ENCODE assay signal across 22 mouse cellular contexts in the genomic region with DNA sequence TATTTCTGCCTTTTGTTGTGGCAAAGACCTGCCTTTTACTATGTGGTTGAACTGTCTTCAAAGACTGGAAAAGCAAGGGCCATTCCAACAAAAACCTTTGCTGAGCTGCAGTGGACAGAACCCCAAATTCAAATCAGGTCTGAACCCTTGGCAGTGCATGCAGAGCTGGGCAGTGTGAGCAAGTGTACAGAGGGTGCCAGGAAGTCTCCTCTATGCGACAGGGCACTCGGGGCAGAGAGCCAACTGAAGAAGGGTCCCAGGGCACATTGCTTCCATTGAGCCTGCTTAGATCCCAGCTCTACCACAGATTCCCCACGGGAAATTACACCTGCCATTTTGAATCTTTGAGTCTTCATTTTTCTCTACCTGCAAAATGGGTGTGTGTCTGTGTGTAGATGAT.
A peak's percentile ranks its signal among the peaks of the same experiment; 100 is the strongest.
DNase-seq lines count a peak whose midpoint lies in the region; ATAC-seq lines count a peak whose summit lies in the region.
"Had no signal": no experiment of that assay in that cellular context is flagged by ENCODE, and none has a peak within 500 bp of the region (broad histone marks: within the 10 kb centered on the region; RNA-seq: fewer than 3 reads in every experiment).

No protein-coding gene starts in this region.

- H3K4me1 ChIP-seq in hindbrain, embryonic 16.5 days (ENCODE audit: control insufficient read depth, insufficient read depth, low read depth, low read length): peaks cover 3% of the 10 kb centered on the region; the same call in 1 of the 2 replicates
- H3K4me1 ChIP-seq in hindbrain, embryonic 12.5 days: peaks cover 13% of the 10 kb centered on the region
- peaks cover 56% of the 10 kb centered on the region for H3K4me1 ChIP-seq in limb, embryonic 10.5 days
- H3K4me1 ChIP-seq: liver, embryonic 12.5 days had no signal

- H3K4me2 ChIP-seq in hindbrain, embryonic 16.5 days (ENCODE audit: low read length): no peak overlapping the region
- no peak overlapping the region for H3K4me2 ChIP-seq in hindbrain, embryonic 12.5 days (replicated peaks)
- H3K4me2 ChIP-seq: embryonic facial prominence, embryonic 12.5 days; heart, embryonic 12.5 days; liver, embryonic 12.5 days; midbrain, embryonic 13.5 days had no signal

- intact Hi-C loops in left cerebral cortex, postnatal 4 days (cut with DNase I): no loop called here

- peak; percentile 9 for DNase-seq in cerebellum, adult 9-11 months
- DNase-seq in cerebellum, adult 9-10 months: no peak
- peak; percentile 55 for DNase-seq in left cerebral cortex, postnatal 4 days
- no peak for DNase-seq in left cerebral cortex, adult 18-20 months (ENCODE audit: low spot score in 2 of 2)
- no peak for DNase-seq in limb, embryonic 10.5 days (ENCODE audit: low spot score)
- DNase-seq: adrenal gland, adult 8-10 months; heart, adult 2 months; heart, postnatal 4 days; kidney, adult 9 months; kidney, postnatal 10 days; liver, postnatal 0 days; lung, postnatal 36 days; thymus, postnatal 4 days had no signal

- H3K4me3 ChIP-seq in hindbrain, embryonic 16.5 days (ENCODE audit: low read length): no peak overlapping the region
- H3K4me3 ChIP-seq in hindbrain, embryonic 12.5 days: no peak overlapping the region
- no peak overlapping the region for H3K4me3 ChIP-seq in limb, embryonic 10.5 days
- H3K4me3 ChIP-seq: embryonic facial prominence, embryonic 12.5 days; heart, adult 2 months; heart, embryonic 12.5 days; liver, embryonic 12.5 days; midbrain, embryonic 13.5 days had no signal

- ATAC-seq in hindbrain, embryonic 16.5 days: peak; percentile 79
- ATAC-seq in hindbrain, embryonic 12.5 days (ENCODE audit: low FRiP score): no peak
- ATAC-seq: forebrain, embryonic 14.5 days; intestine, postnatal 0 days; liver, embryonic 12.5 days; liver, postnatal 0 days; midbrain, embryonic 13.5 days had no signal

- H3K36me3 ChIP-seq in hindbrain, embryonic 16.5 days (ENCODE audit: control insufficient read depth, insufficient read depth, low read length): no peaks in the 10 kb centered on the region
- no peaks in the 10 kb centered on the region for H3K36me3 ChIP-seq in hindbrain, embryonic 12.5 days
- H3K36me3 ChIP-seq in limb, embryonic 10.5 days: no peaks in the 10 kb centered on the region
- H3K36me3 ChIP-seq: embryonic facial prominence, embryonic 12.5 days; G1E; heart, embryonic 12.5 days; liver, embryonic 12.5 days; midbrain, embryonic 13.5 days had no signal

- 70% methylated on average over 3 of the region's 3 CpGs for WGBS in hindbrain, embryonic 16.5 days
- WGBS in hindbrain, embryonic 12.5 days: 83% methylated on average over 3 of the region's 3 CpGs
- WGBS in limb, embryonic 10.5 days: 93% methylated on average over 3 of the region's 3 CpGs

- H3K9ac ChIP-seq in hindbrain, embryonic 16.5 days (ENCODE audit: low read depth, low read length): no peak overlapping the region
- no peak overlapping the region for H3K9ac ChIP-seq in hindbrain, embryonic 12.5 days
- H3K9ac ChIP-seq: embryonic facial prominence, embryonic 12.5 days; heart, embryonic 12.5 days; liver, embryonic 12.5 days; liver, postnatal 0 days; midbrain, embryonic 13.5 days had no signal

- no peaks in the 10 kb centered on the region for H3K9me3 ChIP-seq in hindbrain, embryonic 16.5 days (ENCODE audit: control insufficient read depth, low read length)
- no peaks in the 10 kb centered on the region for H3K9me3 ChIP-seq in hindbrain, embryonic 12.5 days (replicated peaks)
- H3K9me3 ChIP-seq in limb, embryonic 10.5 days (replicated peaks): no peaks in the 10 kb centered on the region
- H3K9me3 ChIP-seq: embryonic facial prominence, embryonic 12.5 days; G1E; heart, embryonic 12.5 days; liver, embryonic 12.5 days; midbrain, embryonic 13.5 days had no signal

- H3K27me3 ChIP-seq in hindbrain, embryonic 16.5 days (replicated peaks; ENCODE audit: control insufficient read depth, insufficient read depth, low read length): no peaks in the 10 kb centered on the region
- H3K27me3 ChIP-seq in hindbrain, embryonic 12.5 days: no peaks in the 10 kb centered on the region
- no peaks in the 10 kb centered on the region for H3K27me3 ChIP-seq in limb, embryonic 10.5 days (ENCODE audit: low read depth, poor library complexity, severe bottlenecking)
- H3K27me3 ChIP-seq: embryonic facial prominence, embryonic 12.5 days; liver, embryonic 12.5 days; midbrain, embryonic 13.5 days had no signal

- no peak overlapping the region for H3K27ac ChIP-seq in hindbrain, embryonic 16.5 days (ENCODE audit: low read depth, low read length)
- H3K27ac ChIP-seq in hindbrain, embryonic 12.5 days: no peak overlapping the region
- H3K27ac ChIP-seq in limb, embryonic 10.5 days: peak overlapping the region; percentile 56
- H3K27ac ChIP-seq: embryonic facial prominence, embryonic 12.5 days; heart, adult 2 months; liver, embryonic 12.5 days; midbrain, embryonic 13.5 days had no signal

Comparison
In these comparisons a context has a peak if more than half of its experiments do, and no peak if none do; other contexts are left out.
1. DNase-seq: peak in cerebellum, adult 9-11 months (single experiment) and left cerebral cortex, postnatal 4 days (single experiment); none in cerebellum, adult 9-10 months (single experiment), left cerebral cortex, adult 18-20 months (0 of 2) and limb, embryonic 10.5 days (single experiment).